Mouse (Mus musculus): ENCODE measurements at regions not wholly inside any gene's neighbourhood (a gene's known extent, or its start where the extent isn't known, plus 50 kb on each side); places are given as distances from the start of the nearest gene placed in this dataset.
A peak's percentile ranks its signal among the peaks of the same experiment; 100 is the strongest.
"Not testable (repeated sequence)": the region's sequence is repeated elsewhere in the genome, so short reads cannot be mapped to it uniquely, and the experiment has no call there.

GRCm38 (mm10) chrX:22195625-22196024, 450.7 kb upstream of the Gm28269 start:
- Histone ChIP-seq H3K27me3 (ENCODE audit: control insufficient read depth, insufficient read depth, low read length, poor library complexity, severe bottlenecking) (no peaks in the 10 kb centered on the region), H3K9me3 (replicated peaks; ENCODE audit: control insufficient read depth, insufficient read depth, low read length, poor library complexity, severe bottlenecking) (no peaks in the 10 kb centered on the region), H3K36me3 (ENCODE audit: control insufficient read depth, insufficient read depth, low read length, poor library complexity, severe bottlenecking) (no peaks in the 10 kb centered on the region), H3K4me1 (ENCODE audit: control insufficient read depth, insufficient read depth, low read length) (no peaks in the 10 kb centered on the region), H3K4me3 (ENCODE audit: low read depth, low read length) (no peak overlapping the region), H3K9ac (ENCODE audit: low read depth, poor library complexity, severe bottlenecking) (no peak overlapping the region), H3K27ac (ENCODE audit: insufficient read depth, low read length) (no peak overlapping the region)
- TF ChIP-seq POLR2A (IDR thresholded peaks at IDR 0.05; ENCODE audit: insufficient read depth, low read length) = no peak
- no peak for TF ChIP-seq EP300 (IDR thresholded peaks at IDR 0.05; ENCODE audit: insufficient read depth, low read depth, low read length)
- no peak for TF ChIP-seq CTCF (IDR thresholded peaks at IDR 0.05; ENCODE audit: low read depth, low read length)

- not testable (repeated sequence) for H3K4me1 ChIP-seq (ENCODE audit: control insufficient read depth, insufficient read depth, low read length); H3K9ac ChIP-seq (ENCODE audit: low read depth, poor library complexity, severe bottlenecking); H3K36me3 ChIP-seq (ENCODE audit: control insufficient read depth, insufficient read depth, low read length, poor library complexity, severe bottlenecking); H3K4me3 ChIP-seq (ENCODE audit: low read depth, low read length); H3K9me3 ChIP-seq (replicated peaks; ENCODE audit: control insufficient read depth, insufficient read depth, low read length, poor library complexity, severe bottlenecking); H3K27ac ChIP-seq (ENCODE audit: insufficient read depth, low read length); H3K27me3 ChIP-seq (ENCODE audit: control insufficient read depth, insufficient read depth, low read length, poor library complexity, severe bottlenecking)
- TF ChIP-seq EP300 (IDR thresholded peaks at IDR 0.05; ENCODE audit: insufficient read depth, low read depth, low read length) = peak; percentile 91
These were observed 409.5 kb upstream of the Gm28269 start for GRCm38 (mm10) chrX:22154364-22154763.
